Mouse (Mus musculus) retina, postnatal 1 day (tissue): ENCODE measurements around the gene Mark2.

Experiments
- DNase-seq: peaks from one replicate; pipeline ENCODE4 v3.0.0-alpha.2; 2012

Gene Mark2

GRCm38 (mm10) chr19:7294098-7294876 lies 47.4 kb downstream of the Mark2 start:
- no peak for DNase-seq

GRCm38 (mm10) chr19:7291958-7292709 lies 49.5 kb downstream of the Mark2 start:
- no peak for DNase-seq

GRCm38 (mm10) chr19:7289767-7290166 lies 51.9 kb downstream of the Mark2 start:
- no peak for DNase-seq

- no peak for DNase-seq
These were observed 53.4 kb downstream of the Mark2 start for GRCm38 (mm10) chr19:7288288-7288687.

- no peak for DNase-seq
These were observed 54.9 kb downstream of the Mark2 start for GRCm38 (mm10) chr19:7286563-7287315.

- no peak for DNase-seq
These were observed 60.9 kb downstream of the Mark2 start for GRCm38 (mm10) chr19:7280557-7281330.

- DNase-seq, result peak; percentile 81
These were observed 62.5 kb downstream of the Mark2 start for GRCm38 (mm10) chr19:7279114-7279513.

GRCm38 (mm10) chr19:7278200-7278906 lies 63.3 kb downstream of the Mark2 start:
- DNase-seq, result no peak

- DNase-seq, result peak; percentile 52
These were observed 64.9 kb downstream of the Mark2 start for GRCm38 (mm10) chr19:7276796-7277195.

GRCm38 (mm10) chr19:7276053-7276659 lies 65.5 kb downstream of the Mark2 start:
- DNase-seq, result peak; percentile 53

GRCm38 (mm10) chr19:7275131-7275789 lies 66.4 kb downstream of the Mark2 start:
- DNase-seq, result no peak

GRCm38 (mm10) chr19:7274326-7274990 lies 67.2 kb downstream of the Mark2 start:
- DNase-seq, result no peak

GRCm38 (mm10) chr19:7273486-7273885 lies 68.2 kb downstream of the Mark2 start:
- DNase-seq, result peak; percentile 44

- peak; percentile 49 for DNase-seq
These were observed 72.2 kb downstream of the Mark2 start for GRCm38 (mm10) chr19:7269290-7270044.

- DNase-seq, result peak; percentile 89
These were observed 73.0 kb downstream of the Mark2 start for GRCm38 (mm10) chr19:7268722-7269090.

- peak; percentile 94 for DNase-seq
These were observed 73.6 kb downstream of the Mark2 start for GRCm38 (mm10) chr19:7267781-7268721.

- peak; percentile 96 for DNase-seq
These were observed 74.4 kb downstream of the Mark2 start, which contains the start of gene Rcor2 for GRCm38 (mm10) chr19:7267091-7267741. Gene Rcor2 (plus strand): TSS chr19:7267325.

GRCm38 (mm10) chr19:7266421-7266831 lies 75.2 kb downstream of the Mark2 start:
- DNase-seq, result no peak
